Mouse (Mus musculus): ENCODE results near the gene Plscr3. TPM values are rescaled to one million over a fixed set of nuclear protein-coding genes. Genes with fewer than 3 reads are reported as not detected.

Plscr3 gene
- total and polyA plus RNA-seq, 3 experiments = 2.5 to 15.3 (median 2.9) TPM

DNA sequence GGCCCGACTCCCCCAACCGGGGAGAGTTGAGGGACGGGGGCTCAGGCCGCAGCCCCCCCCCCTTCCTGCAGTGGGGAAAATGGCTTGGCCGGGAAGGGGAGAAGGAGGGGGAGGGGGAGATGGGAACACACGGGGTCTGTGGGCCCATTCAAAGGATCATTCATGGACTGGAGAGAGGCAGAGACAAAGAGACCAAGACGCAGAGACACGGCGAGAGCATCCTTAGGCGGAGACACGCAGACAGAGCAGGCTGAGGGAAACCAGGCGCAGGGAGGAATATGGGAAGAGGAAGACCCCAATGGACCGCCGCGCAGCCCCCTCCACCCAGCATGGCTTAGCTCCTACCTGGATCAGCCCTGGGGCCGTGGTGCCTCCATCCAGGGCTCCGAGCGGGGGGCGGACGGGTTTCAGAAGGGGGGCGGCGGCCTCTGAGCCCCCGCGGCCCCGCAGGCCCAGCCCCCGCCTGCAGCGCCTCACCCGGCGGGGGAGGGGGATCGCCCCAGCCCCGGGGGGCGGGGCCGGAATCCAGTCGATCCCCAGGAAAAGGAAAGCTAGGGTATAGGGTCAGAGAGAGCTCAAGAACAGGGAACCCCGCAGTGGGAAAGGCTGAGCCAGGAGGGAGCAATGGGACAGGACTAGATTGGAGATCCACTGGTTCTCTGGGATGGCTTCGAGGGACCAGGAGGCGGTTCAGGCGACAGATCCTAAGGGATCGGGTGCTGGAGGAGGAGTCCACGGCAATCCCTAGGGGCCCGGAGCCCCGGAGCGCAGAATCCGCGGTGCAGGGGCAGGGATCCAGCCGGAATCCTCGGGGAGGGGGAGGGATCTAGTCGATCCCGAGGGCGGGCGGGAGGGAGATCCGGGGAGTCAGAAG lies 9.2 kb upstream of the Plscr3 start:
- DNase-seq (ENCODE audit: extremely low read depth) = no peak
- peak; percentile 47; the same call in 1 of the 2 replicates for TF ChIP-seq CHD2 (IDR thresholded peaks at IDR 0.05; ENCODE audit: low read length)
- no peak for TF ChIP-seq POLR2AphosphoS2 (IDR thresholded peaks at IDR 0.05; ENCODE audit: low read depth, low read length)
- no peak for TF ChIP-seq UBTF (IDR thresholded peaks at IDR 0.05; ENCODE audit: low read depth, low read length)
- Histone ChIP-seq H3K9ac (ENCODE audit: insufficient read depth, low read depth) (peak overlapping the region; percentile 66), H3K9me3 (replicated peaks; ENCODE audit: low read length) (no peaks in the 10 kb centered on the region), H3K27ac (ENCODE audit: insufficient read depth, low read depth) (no peak overlapping the region), H3K4me3 (replicated peaks in 1 of 3; ENCODE audit: low read depth in 2 of 3, low read length in 2 of 3, poor library complexity in 1 of 3) (peak overlapping the region; percentile 59 to 100 (median 62)), H3K27me3 (replicated peaks) (peaks cover 38% of the 10 kb centered on the region), H3K36me3 (replicated peaks in 1 of 2; ENCODE audit: control insufficient read depth in 1 of 2, insufficient read depth in 1 of 2, low read length in 1 of 2) (peaks cover 3 to 9% of the 10 kb centered on the region in 2 experiments), H3K4me2 (ENCODE audit: insufficient read depth, low read depth, poor library complexity, severe bottlenecking) (peak overlapping the region; percentile 98), H3K4me1 (ENCODE audit: control insufficient read depth in 1 of 2, insufficient read depth in 2 of 2) (peaks cover 10 to 18% of the 10 kb centered on the region in 2 experiments), H3K79me2 (replicated peaks; ENCODE audit: control insufficient read depth, extremely low read depth, insufficient read depth, poor library complexity, severe bottlenecking) (no peaks in the 10 kb centered on the region)
- dilution Hi-C loops (cut with MboI; ENCODE audit: extremely low pct_ligation_motif_present, extremely low pct_unique_long_range_greater_than_20kb, low sequenced_read_pairs) (no loop called here), in situ Hi-C loops (cut with MboI; ENCODE audit: low pct_ligation_motif_present, low pct_unique_long_range_greater_than_20kb, low sequenced_read_pairs) (no loop called here)

DNA sequence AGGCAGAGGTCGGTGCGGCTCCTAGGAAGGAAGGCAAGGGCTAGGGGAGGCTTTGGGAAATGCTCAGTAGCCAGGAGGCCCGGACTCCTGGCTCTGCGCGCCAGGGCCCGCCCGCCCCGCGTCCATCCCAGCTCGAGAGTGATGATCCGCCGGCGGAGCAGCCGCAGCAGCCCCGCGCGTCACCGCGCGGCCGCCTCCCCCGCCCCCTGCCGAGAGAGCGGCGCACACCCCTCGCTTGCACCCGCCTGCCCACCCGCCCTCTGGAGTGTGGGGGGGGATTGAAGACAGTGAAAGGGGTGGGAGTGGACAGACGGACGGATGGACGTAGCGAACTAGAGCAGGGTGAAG lies 8.6 kb upstream of the Plscr3 start, which contains the start of gene Nlgn2:
Gene Nlgn2, minus strand, starts transcription at position 181 of the 348 bp plus-strand sequence.
- TF ChIP-seq ZNF384 (IDR thresholded peaks at IDR 0.05; ENCODE audit: low read depth, low read length) (no peak), TBP (conservative IDR thresholded peaks at IDR 0.05; ENCODE audit: low read depth, low read length) (no peak), SIN3A (IDR thresholded peaks at IDR 0.05; ENCODE audit: low read length) (no peak), MAZ (IDR thresholded peaks at IDR 0.05; ENCODE audit: low read depth, low read length) (0 out of 2 replicates have a peak, but pooled peaks have one; percentile 19), USF2 (conservative IDR thresholded peaks at IDR 0.05; ENCODE audit: low read depth, low read length) (no peak), CHD1 (IDR thresholded peaks at IDR 0.05; ENCODE audit: low read depth, low read length) (no peak), HCFC1 (IDR thresholded peaks at IDR 0.05; ENCODE audit: low read depth, low read length) (no peak), POLR2A (IDR thresholded peaks at IDR 0.05; ENCODE audit: low read depth, low read length) (peak; percentile 28; the same call in 1 of the 2 replicates), ZC3H11A (IDR thresholded peaks at IDR 0.05; ENCODE audit: low read depth, low read length) (no peak), MAFK (IDR thresholded peaks at IDR 0.05; ENCODE audit: insufficient replicate concordance, low read length) (no peak), IRF4 (IDR thresholded peaks at IDR 0.05; ENCODE audit: low read depth, low read length) (no peak), NELFE (IDR thresholded peaks at IDR 0.05; ENCODE audit: low read depth, low read length) (no peak), ZMIZ1 (IDR thresholded peaks at IDR 0.05; ENCODE audit: low read depth, low read length) (no peak), MAX (IDR thresholded peaks at IDR 0.05; ENCODE audit: low read length) (no peak), ETS1 (conservative IDR thresholded peaks at IDR 0.05; ENCODE audit: low read depth, low read length) (no peak), NRF1 (IDR thresholded peaks at IDR 0.05; ENCODE audit: low read depth, low read length) (peak; percentile 51), GABPA (IDR thresholded peaks at IDR 0.05; ENCODE audit: insufficient replicate concordance, low read depth, low read length) (no peak), SMC3 (IDR thresholded peaks at IDR 0.05; ENCODE audit: low read depth, low read length) (no peak), EP300 (IDR thresholded peaks at IDR 0.05; ENCODE audit: low read length) (no peak), TCF12 (IDR thresholded peaks at IDR 0.05; ENCODE audit: low read depth, low read length) (no peak), JUND (conservative IDR thresholded peaks at IDR 0.05; ENCODE audit: low read depth, low read length) (no peak), UBTF (IDR thresholded peaks at IDR 0.05; ENCODE audit: low read depth, low read length) (no peak), KAT2A (IDR thresholded peaks at IDR 0.05; ENCODE audit: insufficient replicate concordance, low read length) (no peak), CHD2 (IDR thresholded peaks at IDR 0.05; ENCODE audit: low read length) (no peak), MXI1 (IDR thresholded peaks at IDR 0.05; ENCODE audit: low read depth, low read length) (no peak)
- Histone ChIP-seq H3K4me2 (ENCODE audit: insufficient read depth, low read depth, poor library complexity, severe bottlenecking) (peak within 1 kb of the TSS; percentile 98), H3K4me3 (replicated peaks in 1 of 3; ENCODE audit: low read depth in 2 of 3, low read length in 2 of 3, poor library complexity in 1 of 3) (peak within 1 kb of the TSS; percentile 62 to 100 (median 67)), H3K4me1 (ENCODE audit: control insufficient read depth in 1 of 2, insufficient read depth in 2 of 2) (peaks cover 10 to 19% of the 10 kb centered on the region in 2 experiments), H3K27ac (ENCODE audit: insufficient read depth, low read depth) (no peak within 1 kb of the TSS), H3K27me3 (replicated peaks) (peaks cover 32% of the 10 kb centered on the region), H3K9ac (ENCODE audit: insufficient read depth, low read depth) (peak within 1 kb of the TSS; percentile 80), H3K36me3 (replicated peaks in 1 of 2; ENCODE audit: control insufficient read depth in 1 of 2, insufficient read depth in 1 of 2, low read length in 1 of 2) (peaks cover 3 to 9% of the 10 kb centered on the region in 2 experiments), H3K9me3 (replicated peaks; ENCODE audit: low read length) (no peaks in the 10 kb centered on the region), H3K79me2 (replicated peaks; ENCODE audit: control insufficient read depth, extremely low read depth, insufficient read depth, poor library complexity, severe bottlenecking) (no peaks in the 10 kb centered on the region)
- dilution Hi-C loops (cut with MboI; ENCODE audit: extremely low pct_ligation_motif_present, extremely low pct_unique_long_range_greater_than_20kb, low sequenced_read_pairs) = no loop called here
- in situ Hi-C loops (cut with MboI; ENCODE audit: low pct_ligation_motif_present, low pct_unique_long_range_greater_than_20kb, low sequenced_read_pairs) = no loop called here
- DNase-seq (ENCODE audit: extremely low read depth) = peak; percentile 14
